Mouse (Mus musculus) 3134 (cell line): ENCODE results near the gene Spop.

ENCODE experiments used
- DNase-seq: peaks from one replicate; pipeline ENCODE4 v3.0.0-alpha.2; 2011; ENCODE audit warnings: low spot score; ENCODE audit not compliant: insufficient read length; ENCODE audit errors: extremely low read depth

Gene Spop

DNA sequence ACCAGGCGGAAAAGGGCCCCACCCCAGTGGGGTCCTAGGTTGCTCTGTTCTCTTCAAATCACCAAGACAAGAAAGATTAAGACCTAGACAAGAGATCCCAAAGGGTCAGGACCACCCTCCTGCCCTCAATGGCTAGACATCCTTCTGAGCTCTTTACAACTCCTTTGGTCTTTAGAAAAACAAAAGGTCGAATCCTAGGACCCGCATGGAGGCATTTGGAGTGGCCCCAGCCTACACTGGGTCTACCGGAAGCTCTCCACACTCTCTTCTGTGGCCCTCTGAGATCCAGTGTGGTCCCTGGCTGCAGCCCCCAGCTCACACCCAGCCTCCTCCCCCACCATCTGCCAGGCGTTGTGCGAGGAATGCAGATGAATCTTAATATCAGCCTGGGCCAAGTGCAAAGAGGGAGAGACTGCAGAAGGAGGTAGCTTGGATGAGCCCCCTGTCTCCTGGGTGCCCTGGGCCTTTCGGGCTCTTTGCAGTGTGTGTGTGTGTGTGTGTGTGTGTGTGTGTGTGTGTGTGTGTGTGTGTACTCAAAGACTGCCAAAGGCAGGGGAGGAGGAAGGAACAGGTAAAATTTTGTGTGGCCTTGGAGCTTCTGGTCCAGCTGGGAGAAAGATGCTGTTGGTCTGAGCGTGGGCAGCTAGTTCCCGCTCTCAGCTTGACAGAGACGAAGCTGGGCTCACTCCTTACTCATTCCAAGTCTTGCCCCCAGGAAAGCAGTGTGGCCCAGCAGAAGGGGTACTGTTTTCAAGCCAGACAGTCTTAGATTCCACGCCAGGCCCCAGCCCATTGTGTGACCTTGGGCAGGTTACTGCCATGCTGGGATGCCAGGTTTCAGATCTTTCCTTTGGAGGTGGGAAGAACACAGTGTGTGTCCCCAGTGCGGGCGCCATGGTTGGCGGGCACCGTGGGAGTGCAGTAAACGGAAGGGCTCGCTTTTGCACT lies 101.8 kb downstream of the Spop start:
- no peak for DNase-seq

DNA sequence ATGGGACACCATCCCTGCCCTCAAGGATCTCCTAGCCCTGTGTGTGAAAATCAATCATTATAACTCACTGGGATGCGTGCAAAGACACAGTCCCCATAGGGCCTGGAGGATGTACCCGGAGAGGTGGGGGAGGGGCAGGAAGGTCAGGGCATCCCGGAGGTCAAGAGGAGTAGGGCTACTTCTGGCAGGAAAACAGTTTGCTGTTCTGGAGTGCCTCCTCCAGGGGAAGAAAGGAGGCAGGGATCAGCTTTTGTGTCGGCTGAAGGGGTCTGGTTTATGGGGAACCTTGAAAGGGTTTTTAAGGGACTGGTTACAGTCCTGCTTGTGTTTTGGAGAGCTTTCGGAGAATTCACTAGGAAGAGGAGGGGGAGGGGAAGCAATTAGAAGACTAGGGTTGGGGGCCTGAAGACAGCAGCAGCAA lies 102.6 kb downstream of the Spop start:
- DNase-seq = no peak

DNA sequence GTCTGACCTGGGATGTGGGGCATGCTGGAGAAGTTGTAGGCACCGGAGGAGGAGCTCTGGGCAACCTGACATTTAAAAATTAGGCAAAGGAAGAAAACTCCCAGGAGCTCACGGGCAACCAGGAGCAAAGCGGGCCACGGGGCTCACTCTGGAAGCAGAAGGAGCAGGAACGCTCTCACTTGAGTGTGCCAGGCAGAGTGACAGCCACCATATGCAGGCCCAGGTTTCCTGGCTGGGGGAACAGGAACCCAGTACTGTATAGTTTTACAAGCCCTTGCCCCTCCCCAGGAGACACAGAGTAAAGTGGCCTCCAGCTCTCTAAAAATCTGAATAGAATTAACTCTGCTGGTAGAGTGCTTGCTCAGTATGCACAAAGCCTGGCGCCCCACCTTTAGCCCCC lies 103.3 kb downstream of the Spop start:
- DNase-seq = no peak

DNA sequence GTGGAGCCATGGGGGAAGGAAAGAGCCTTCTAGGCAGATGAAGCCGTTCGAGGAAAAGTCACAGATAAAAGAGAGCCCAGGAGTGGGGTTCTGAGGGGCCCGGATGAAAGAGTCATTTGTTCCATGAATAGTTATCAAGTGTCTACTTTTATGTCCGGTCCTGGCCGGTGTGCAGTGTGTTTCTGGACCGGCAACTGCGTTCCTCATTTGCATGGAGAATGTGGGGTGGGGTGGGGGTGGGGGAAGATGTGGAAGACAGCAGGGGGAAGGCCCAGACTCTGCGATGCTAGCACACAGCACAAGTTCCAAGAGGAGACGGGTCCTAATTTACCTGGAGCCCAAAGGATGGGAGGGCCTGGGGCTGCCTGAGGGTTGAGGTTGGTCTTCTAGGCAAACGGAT lies 105.4 kb downstream of the Spop start:
- no peak for DNase-seq

DNA sequence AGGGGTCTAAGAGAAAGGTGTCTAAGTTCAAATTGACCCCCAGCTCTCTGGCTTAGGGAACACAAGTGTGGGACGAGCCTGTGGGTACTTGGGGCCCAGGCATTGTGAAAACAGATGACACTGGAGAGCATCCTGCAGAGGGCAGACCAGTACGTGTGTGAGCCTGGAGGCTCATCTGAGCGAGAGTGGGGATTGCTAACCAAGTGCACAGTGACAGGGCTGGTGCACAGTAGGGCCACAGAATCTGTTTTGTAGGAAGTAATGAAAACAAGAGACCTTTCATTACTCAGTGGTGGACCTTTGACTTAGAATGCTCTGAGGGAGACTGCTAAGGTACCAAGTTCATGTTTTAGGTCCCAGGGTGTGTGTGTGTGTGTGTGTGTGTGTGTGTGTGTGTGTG lies 106.1 kb downstream of the Spop start:
- no peak for DNase-seq

DNA sequence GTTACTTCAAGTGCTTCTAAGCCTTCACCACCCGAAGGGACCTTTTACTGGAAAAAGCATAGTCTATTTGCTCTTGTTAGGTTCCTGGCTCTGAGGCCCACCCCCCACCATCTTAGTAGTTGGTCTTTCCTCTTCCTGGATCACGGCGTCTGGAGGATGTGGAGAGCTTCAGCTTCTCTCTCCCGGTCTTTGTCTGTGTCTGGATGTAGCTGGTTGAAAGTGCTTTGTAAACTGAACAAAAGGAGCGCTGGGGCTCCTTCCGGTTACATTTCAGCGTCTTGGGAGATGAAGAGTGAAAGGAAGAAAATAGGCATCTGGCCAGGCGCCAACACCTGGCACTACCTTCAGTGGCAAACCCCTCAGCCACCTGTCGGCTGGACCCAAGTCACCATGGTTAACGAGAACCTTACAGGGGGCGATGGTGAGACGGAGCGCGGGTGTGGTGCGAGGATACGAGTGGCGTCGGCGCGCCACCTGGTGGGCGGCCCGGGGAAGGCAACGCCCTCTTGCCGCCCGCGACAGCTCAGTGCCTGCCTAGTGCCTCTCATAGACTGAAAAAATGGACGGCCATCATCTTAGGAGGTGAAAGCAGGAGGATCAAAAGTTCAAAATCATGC lies 106.7 kb downstream of the Spop start:
- peak; percentile 90 for DNase-seq

DNA sequence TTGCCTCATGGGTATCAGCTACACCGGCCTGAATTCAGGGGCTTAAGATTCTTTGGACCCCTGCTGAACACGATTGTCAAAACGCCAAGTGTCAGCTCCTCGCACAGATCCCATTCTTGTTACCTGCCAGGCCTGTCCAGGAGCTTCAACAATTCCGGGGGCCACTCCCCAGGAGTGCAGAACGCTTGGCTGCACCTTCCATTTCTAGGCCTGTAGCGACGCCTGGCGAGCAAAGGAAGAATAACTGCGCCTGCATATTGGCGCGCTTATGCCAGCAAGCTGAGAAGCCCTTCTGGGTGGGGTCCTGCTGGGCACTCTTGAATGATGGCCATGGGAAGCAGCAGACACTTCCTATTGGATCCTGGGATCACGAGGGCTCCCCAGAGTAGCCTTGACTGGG lies 107.7 kb downstream of the Spop start:
- DNase-seq = peak; percentile 62

DNA sequence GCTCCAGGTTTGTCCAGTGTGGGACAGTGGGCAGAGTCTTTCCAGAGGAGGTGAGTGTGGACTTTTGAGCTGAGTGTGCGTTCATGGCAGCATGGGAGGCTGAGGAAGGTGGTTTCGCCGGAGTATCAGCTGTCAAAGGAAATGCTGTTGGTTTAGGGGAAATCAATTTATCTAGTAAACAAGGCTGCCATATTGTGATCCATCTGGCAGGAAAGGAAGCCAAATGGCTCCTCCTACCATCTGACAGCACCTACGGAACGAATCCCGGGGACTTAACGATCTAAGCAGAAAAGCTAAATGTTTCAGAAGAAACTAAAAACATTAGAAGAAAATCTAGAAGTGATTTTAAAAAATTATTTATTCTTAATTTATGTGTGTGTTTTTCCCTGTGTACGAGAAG lies 113.4 kb downstream of the Spop start:
- no peak for DNase-seq

DNA sequence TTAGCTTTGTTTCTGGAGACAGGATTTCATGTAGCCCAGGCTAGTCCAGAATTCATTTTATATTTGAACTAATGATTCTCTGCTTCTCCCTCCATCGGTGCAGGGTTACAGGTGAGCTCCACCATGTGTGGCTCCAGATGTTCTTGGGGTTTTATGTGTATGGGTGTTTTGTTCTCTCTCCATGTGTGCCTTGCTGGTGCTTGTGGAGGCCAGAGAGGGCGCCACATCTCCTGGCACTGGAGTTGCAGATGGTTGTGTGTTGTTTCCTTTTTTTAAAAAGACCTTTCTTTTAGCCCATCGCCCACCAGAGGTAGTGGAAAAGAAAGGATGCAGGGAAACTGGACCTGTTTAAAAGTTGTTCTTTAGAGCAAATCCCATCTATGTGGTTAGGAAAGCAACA lies 114.4 kb downstream of the Spop start:
- no peak for DNase-seq

DNA sequence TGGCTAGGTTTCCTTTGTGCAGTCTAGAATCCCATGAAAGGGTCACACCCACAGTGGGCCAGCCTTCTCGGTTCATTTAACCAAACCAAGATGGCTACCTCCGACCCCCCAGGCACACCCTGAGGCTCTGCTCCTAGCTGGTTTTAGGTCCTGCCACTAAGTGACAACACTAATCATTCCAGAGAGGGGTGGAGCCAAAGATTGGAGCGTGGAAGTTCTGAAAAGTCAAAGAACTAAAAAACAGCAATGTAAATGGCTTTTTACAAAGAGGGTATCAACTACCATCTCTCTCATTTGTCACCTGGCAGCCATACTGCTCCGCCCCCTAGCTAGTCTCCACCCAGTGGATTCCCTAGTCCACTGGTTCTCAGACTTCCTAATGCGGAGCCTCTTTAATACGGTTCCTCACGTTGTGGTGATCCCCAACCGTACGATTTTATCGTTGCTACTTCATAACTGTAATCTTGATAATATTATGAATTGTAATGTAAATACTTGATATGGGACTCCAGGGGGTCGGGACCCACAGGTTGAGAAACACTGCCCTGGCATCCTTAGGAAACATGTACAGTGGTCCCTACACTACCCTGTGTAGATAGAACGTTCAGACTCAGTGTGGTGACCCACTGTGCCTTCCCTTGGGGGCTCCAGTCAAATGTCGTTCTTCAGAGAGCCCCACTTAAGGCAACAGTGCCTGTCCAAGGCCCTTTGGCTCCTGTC lies 118.6 kb downstream of the Spop start:
- DNase-seq = no peak

DNA sequence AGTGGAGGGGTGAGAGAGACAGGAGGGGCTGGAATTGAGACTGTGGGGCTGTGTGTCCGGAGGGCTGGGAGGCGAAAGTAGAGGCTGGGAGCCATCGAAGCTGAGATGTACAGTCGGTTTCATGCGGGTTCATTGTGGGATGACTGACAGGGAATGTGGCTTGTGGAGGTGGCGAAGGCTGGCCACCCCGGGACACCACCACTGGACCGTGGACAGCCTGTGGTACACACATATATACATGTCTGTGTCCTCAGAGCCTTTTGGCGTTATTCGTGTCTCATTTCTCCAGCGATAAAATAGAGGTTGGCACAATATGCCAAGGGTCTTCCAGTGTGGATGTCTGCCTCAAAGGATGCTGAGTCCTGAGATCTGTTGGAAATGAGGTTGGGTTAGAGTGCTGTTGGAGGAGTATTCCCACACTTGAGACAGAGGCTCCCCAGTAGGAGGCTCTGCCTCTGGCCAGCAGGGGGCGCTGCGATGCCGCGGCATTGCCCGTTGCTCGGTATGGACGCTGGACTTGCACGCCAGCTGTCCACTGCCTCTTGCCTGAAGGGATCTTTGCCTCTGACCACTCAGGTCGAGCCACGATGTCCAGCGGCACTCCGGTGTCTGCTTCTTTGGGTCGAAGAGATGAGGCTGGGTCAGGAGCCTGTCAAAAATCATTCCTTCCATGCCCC lies 119.7 kb downstream of the Spop start:
- DNase-seq = peak; percentile 87

DNA sequence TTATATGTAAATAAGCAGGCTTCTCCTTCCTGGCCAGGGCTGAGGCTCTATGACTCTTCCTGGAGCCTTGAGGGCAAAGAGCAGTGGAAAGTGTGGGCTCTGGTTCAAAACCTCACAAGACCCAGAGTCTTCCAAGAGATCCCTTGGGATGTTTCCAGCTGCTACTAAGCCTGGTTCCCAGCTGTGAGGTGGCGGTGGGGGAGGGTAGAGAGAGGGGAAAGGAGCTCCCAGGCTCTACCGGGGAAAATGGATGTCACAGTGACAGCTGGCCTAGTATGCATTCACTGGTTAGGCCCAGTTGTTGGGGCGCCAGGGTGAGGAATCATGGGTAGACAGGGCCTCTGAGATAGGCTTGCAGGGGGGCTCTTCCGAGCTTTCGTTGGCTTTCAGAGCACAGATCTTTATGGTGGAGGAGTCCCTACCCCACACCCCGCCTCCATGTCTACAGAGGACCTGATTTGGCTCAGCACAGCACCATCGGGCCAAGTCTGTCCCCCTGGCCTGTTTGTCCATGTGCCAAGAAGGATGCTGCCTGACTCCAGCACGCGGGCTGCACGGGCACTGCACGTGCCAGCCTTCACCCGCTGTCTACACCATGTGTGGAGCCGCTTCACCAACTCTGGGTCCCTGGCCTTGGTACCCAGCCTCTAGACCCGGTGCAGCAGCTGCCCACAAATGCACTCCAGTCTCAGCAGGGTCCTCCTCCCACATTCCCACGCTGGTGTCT lies 124.7 kb downstream of the Spop start:
- no peak for DNase-seq

DNA sequence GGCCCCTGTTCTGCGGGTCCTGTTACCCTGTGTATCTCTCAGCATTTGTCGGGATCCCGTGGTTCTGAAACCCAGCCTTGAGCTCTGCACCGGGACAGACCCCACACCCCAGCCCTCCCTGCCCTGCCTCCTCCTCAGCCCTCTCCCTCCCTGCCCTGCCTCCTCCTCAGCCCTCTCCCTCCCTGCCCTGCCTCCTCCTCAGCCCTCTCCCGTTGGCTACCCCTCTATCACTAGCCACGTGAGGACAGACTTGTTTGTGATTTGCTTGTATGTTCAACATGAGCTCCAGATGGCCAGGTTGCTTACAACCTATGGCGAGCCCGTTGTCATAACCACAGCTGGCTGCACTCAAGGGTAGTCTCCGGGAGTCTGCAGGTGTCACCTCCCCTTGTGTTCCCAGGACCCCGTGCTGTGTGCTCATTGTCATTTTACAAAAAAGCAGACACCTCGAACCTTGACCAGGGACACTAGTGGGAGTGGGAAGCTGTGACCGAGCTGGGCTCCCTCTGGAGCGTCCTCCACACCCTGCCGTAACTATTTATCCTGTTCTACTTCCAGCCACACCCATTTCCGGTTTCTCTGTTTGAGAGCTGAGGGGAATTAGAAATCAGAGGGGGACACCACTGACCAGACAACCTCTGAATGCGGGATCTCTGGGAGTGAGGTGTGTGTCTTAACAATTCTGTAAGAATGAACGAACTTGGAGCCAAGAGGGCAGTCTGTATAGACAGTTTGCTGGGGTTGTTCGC lies 126.9 kb downstream of the Spop start:
- no peak for DNase-seq
